Mouse (Mus musculus) heart, embryonic 11.5 days (tissue): ENCODE measurements at regions not wholly inside any gene's neighbourhood (a gene's known extent, or its start where the extent isn't known, plus 50 kb on each side); places are given as distances from the start of the nearest gene placed in this dataset.

ENCODE experiments used
- ATAC-seq: fragments of 200-750 bp; cut with Nextera tagmentation; replicated peaks from 2 replicates; pipeline ENCODE4 v1.8.0; 2017; ENCODE audit warnings: moderate library complexity; ENCODE audit not compliant: insufficient number of reproducible peaks, low FRiP score, low TSS enrichment
- H3K27ac ChIP-seq: fragments of 300-500 bp; sonication (generic); 2 replicates; pipeline ENCODE4 v1.5.1; 2014; ENCODE audit warnings: mild to moderate bottlenecking, low read depth, low read length
- H3K27me3 ChIP-seq: fragments of 300-500 bp; sonication (generic); 2 replicates; pipeline ENCODE4 v1.6.1; 2014; ENCODE audit warnings: mild to moderate bottlenecking, low read length, mixed read lengths; ENCODE audit not compliant: control insufficient read depth, insufficient read depth
- H3K36me3 ChIP-seq: fragments of 300-500 bp; sonication (generic); 2 replicates; pipeline ENCODE4 v1.6.1; 2014; ENCODE audit warnings: mild to moderate bottlenecking, low read length, moderate library complexity, mixed read lengths; ENCODE audit not compliant: control insufficient read depth, insufficient read depth
- H3K4me1 ChIP-seq: fragments of 300-500 bp; sonication (generic); 2 replicates; pipeline ENCODE4 v1.6.1; 2014; ENCODE audit warnings: low read length; ENCODE audit not compliant: control insufficient read depth, insufficient read depth
- H3K4me2 ChIP-seq: fragments of 300-500 bp; sonication (generic); 2 replicates; pipeline ENCODE4 v1.6.1; 2014; ENCODE audit warnings: mild to moderate bottlenecking, moderate library complexity
- H3K4me3 ChIP-seq: fragments of 300-500 bp; sonication (generic); 2 replicates; pipeline ENCODE4 v1.5.1; 2014; ENCODE audit warnings: low read depth, low read length
- H3K9ac ChIP-seq: fragments of 300-500 bp; sonication (generic); 2 replicates; pipeline ENCODE4 v1.6.1; 2014; ENCODE audit warnings: mild to moderate bottlenecking, low read depth, low read length, moderate library complexity
- H3K9me3 ChIP-seq: fragments of 300-500 bp; sonication (generic); replicated peaks from 2 replicates; pipeline ENCODE4 v1.6.1; 2016; ENCODE audit warnings: low read length; ENCODE audit not compliant: control insufficient read depth
- WGBS: fragments of 180-500 bp; shearing (Covaris S2); extraction: QIAGEN DNeasy Blood & Tissue Kit; methylation state at CpG from one replicate; pipeline ENCODE4 v1.1.7; 2014; ENCODE audit not compliant: insufficient replicate concordance; 5-methylcytosine and 5-hydroxymethylcytosine counted together

- ATAC-seq: no peak
- Histone ChIP-seq H3K9ac (no peak overlapping the region), H3K4me3 (no peak overlapping the region), H3K4me2 (no peak overlapping the region), H3K27me3 (no peaks in the 10 kb centered on the region), H3K4me1 (no peaks in the 10 kb centered on the region), H3K36me3 (no peaks in the 10 kb centered on the region), H3K9me3 (no peaks in the 10 kb centered on the region), H3K27ac (no peak overlapping the region)
- 84% methylated on average over 3 of the region's 3 CpGs for WGBS
These were observed 87.6 kb upstream of the Plekhg1 start for GRCm38 (mm10) chr10:3652522-3652921.

GRCm38 (mm10) chr10:3656081-3656480 lies 84.1 kb upstream of the Plekhg1 start:
- no peak for ATAC-seq
- Histone ChIP-seq H3K4me3 (no peak overlapping the region), H3K4me2 (no peak overlapping the region), H3K4me1 (no peaks in the 10 kb centered on the region), H3K27ac (no peak overlapping the region), H3K36me3 (no peaks in the 10 kb centered on the region), H3K9me3 (no peaks in the 10 kb centered on the region), H3K9ac (no peak overlapping the region), H3K27me3 (no peaks in the 10 kb centered on the region)
- 71% methylated on average over 3 of the region's 3 CpGs for WGBS

- no peaks in the 10 kb centered on the region for H3K27me3 ChIP-seq
- ATAC-seq: no peak
- 78% methylated on average over 2 of the region's 2 CpGs for WGBS
These were observed 78.0 kb upstream of the Plekhg1 start for GRCm38 (mm10) chr10:3662156-3662555.

GRCm38 (mm10) chr10:3662571-3662970 lies 77.6 kb upstream of the Plekhg1 start:
- WGBS: 64% methylated on average over 1 of the region's 1 CpGs
- H3K36me3 ChIP-seq: no peaks in the 10 kb centered on the region
- no peaks in the 10 kb centered on the region for H3K9me3 ChIP-seq
- H3K4me3 ChIP-seq: no peak overlapping the region
- H3K9ac ChIP-seq: no peak overlapping the region
- no peak overlapping the region for H3K4me2 ChIP-seq
- H3K4me1 ChIP-seq: no peaks in the 10 kb centered on the region
- no peaks in the 10 kb centered on the region for H3K27me3 ChIP-seq
- H3K27ac ChIP-seq: no peak overlapping the region
- ATAC-seq: no peak

More at GRCm38 (mm10) chr10:3662156-3662555, 78.0 kb upstream of the Plekhg1 start:
- Histone ChIP-seq H3K9ac (no peak overlapping the region), H3K36me3 (no peaks in the 10 kb centered on the region), H3K4me2 (no peak overlapping the region), H3K4me3 (no peak overlapping the region), H3K9me3 (no peaks in the 10 kb centered on the region), H3K4me1 (no peaks in the 10 kb centered on the region), H3K27ac (no peak overlapping the region)

- H3K9ac ChIP-seq: no peak overlapping the region
- ATAC-seq: no peak
- no peaks in the 10 kb centered on the region for H3K27me3 ChIP-seq
- no peak overlapping the region for H3K4me3 ChIP-seq
- H3K9me3 ChIP-seq: no peaks in the 10 kb centered on the region
- no peak overlapping the region for H3K27ac ChIP-seq
- H3K4me1 ChIP-seq: no peaks in the 10 kb centered on the region
- H3K4me2 ChIP-seq: no peak overlapping the region
- H3K36me3 ChIP-seq: no peaks in the 10 kb centered on the region
These were observed 76.9 kb upstream of the Plekhg1 start for GRCm38 (mm10) chr10:3663296-3663695.

GRCm38 (mm10) chr10:3684481-3684880 lies 55.7 kb upstream of the Plekhg1 start:
- no peak overlapping the region for H3K4me2 ChIP-seq
- WGBS: 65% methylated on average over 2 of the region's 2 CpGs
- no peak overlapping the region for H3K27ac ChIP-seq
- no peaks in the 10 kb centered on the region for H3K27me3 ChIP-seq
- no peak overlapping the region for H3K9ac ChIP-seq
- no peak for ATAC-seq
- no peaks in the 10 kb centered on the region for H3K36me3 ChIP-seq
- no peaks in the 10 kb centered on the region for H3K9me3 ChIP-seq
- H3K4me3 ChIP-seq: no peak overlapping the region
- no peaks in the 10 kb centered on the region for H3K4me1 ChIP-seq
